Mouse (Mus musculus): ENCODE measurements around the gene Trim62. TPM values are rescaled to one million over a fixed set of nuclear protein-coding genes. Genes with fewer than 3 reads are reported as not detected.

The Trim62 gene
- polyA plus RNA-seq, 1 experiment = 2.9 TPM

DNA sequence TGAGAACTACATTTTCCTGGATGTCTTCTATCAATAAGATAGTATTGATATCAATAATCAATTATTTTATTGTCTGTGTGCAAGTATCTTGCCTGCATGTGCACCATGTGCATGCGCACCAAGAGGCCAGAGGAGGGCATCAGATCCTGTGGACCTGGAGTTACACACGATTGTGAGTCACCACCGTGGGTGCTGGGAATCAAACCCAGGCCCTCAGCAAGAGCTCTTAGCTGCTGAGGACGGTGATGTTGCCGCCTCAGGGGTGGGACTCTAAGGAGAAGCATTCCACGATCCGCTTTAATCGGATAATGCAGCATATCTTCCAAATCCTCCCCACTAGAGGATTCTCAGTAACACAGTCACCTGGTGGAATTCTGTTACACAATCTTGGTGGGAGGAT, 2.2 kb downstream of the Trim62 start:
- no peak for DNase-seq (ENCODE audit: low read depth)

DNA sequence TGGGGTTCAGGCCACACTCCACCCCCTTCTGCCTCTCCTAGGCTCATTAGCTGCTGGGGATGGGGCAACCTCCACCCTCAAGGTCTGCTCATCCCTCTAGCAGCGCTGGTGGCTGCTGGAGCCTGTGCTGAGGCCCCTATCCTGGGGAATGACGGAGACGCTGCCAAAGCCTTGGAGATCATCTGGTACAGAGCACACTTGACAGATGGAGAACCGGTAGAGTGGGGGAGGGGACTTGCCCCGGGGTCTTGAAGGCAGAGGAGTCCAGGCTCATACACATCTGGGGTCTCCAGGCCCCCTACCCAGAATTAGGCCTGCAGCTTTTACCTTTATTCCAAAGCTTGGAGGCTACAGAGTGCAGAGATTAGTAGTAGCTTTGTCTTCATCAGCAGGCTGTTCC, 3.2 kb downstream of the Trim62 start:
- DNase-seq (ENCODE audit: low read depth) = no peak

- DNase-seq (ENCODE audit: low read depth) = no peak
Observed at GRCm38 (mm10) chr4:128887026-128887425, 3.6 kb downstream of the Trim62 start.

- DNase-seq (ENCODE audit: low read depth) = no peak
Observed at GRCm38 (mm10) chr4:128887641-128888091, 4.3 kb downstream of the Trim62 start.

DNA sequence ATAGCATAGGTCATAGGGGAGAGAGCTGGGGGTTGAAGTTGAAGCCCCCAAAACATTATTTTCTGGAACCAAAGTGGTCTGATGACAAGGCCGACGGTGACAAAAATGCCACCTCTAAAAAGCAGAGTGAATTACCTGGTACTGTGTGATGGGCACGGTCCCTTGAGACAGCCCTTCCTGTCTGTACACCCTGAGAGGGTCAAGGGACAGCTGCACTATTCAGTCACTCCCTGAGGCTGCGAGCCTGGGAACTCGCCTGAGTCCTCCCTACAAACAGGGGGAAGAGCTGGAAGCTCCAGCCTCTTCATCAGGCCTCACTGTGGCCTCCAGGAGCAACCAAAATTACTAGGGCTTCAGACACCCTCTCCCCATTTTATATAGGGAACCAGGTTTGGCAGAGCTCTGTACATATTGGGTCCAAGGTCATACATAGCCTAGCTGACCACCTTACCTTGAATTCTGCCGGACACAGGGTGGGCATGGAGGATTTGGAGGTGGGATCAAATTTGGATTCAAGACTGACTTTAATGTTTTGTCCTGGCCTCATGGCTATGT, 5.1 kb downstream of the Trim62 start:
- no peak for DNase-seq (ENCODE audit: low read depth)

- DNase-seq (ENCODE audit: low read depth) = no peak
Observed at GRCm38 (mm10) chr4:128889752-128890630, 6.6 kb downstream of the Trim62 start.

DNA sequence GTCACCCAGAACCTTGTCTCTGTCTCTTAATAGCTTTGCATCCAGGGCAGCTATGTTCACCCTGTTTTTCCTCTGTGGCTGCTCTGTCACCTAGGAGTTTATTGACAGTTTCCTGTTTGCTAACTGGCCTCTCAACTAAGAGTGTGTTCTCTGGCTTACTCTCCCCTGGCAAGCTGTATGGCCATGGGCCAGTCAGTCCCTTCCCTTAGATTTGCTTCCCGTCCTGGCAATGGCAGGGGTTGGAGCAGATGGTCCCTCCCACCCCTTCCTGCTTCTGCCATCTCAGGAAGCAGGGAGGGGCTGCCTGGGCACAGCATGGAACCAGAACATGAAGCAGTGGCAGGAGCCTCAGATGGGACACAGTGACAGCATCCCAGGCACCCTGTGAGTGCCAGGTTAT, 7.8 kb downstream of the Trim62 start:
- no peak for DNase-seq (ENCODE audit: low read depth)

DNA sequence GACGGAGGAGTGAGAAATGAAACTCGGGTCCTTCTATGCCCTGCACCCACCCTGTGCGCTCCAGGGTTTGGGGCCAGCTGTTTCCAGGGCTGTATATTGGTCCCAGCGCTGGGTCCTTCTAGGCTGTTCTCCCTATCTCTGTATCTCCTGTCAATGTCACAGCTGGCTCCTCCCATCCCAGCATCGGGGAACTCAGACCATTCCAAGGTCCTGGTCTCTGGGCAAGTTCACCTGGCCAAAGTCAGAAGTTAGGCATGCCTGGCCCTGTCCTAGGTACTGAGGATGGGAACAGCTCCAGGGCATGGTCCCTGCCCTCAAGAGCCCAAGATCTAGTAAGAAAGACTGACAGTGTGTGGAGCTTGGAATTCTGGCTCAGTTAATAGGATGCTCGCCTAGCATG, 8.4 kb downstream of the Trim62 start:
- no peak for DNase-seq (ENCODE audit: low read depth)

DNA sequence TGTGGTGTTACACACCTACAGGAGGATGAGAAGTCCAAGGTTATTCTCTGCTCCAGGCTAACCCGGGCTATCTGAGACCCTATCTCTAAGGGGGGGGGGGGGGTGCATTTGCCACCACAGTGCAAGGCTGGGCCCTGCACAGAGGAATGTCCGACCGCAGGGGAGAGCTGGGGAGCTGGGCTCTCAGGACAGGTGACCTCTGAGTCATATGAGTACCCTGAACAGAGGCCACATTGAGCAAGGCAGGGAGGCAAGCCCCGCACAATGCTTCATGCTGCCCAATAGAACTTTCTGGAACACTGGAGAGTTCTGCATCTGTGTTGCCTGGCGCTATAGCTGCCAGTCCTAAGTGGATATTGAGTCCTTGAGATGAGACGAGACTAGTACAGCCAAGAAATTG, 8.8 kb downstream of the Trim62 start:
- no peak for DNase-seq (ENCODE audit: low read depth)

GRCm38 (mm10) chr4:128894112-128894511, 10.7 kb downstream of the Trim62 start:
- no peak for DNase-seq (ENCODE audit: low read depth)

- DNase-seq (ENCODE audit: low read depth) = no peak
Observed at GRCm38 (mm10) chr4:128895841-128896240, 12.5 kb downstream of the Trim62 start.

DNA sequence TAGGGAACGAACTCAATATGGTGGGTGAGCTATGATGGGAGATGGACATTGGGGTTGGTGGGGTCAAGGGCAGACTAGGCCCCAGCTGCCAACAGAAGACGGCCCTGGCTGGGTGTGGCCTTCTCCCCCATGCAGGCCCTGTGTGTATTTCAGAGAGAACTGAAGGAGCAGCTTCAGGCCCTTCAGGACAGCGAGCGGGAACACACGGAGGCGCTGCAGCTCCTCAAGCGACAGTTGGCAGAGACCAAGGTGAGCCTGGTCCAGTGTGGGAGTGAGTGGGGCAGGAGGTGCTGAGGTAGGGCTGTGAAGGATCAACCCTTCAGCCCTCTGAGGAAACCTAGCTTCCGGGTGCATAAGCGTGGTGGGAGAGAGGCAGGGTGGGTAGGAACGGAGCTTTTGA, 13.3 kb downstream of the Trim62 start:
- no peak for DNase-seq (ENCODE audit: low read depth)

DNA sequence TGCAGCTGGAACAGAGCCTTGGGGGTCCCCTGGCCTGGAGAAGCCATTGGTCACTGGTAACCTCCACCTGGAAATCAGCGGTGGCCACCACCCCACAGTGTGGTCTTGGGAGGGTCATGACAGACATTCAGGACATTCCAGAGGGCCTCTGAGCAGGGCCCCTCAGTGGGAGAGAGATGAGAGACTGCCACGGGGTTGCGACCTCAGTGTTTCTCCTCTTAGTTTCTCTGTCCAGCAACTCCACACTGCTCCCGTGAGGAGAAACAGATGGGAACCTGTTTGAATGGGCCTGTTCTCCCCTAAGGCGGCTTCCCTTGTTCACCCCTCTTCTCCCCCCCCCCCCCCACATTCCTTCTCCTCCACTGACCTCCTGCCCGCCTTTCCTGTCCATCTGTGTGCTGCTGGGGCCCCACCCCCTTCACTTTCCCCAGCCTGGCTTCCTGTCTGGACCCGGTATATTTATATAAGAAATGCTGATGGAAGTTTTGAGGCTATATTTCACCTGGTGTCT, 14.6 kb downstream of the Trim62 start:
- DNase-seq (ENCODE audit: low read depth) = no peak

- no peak for DNase-seq (ENCODE audit: low read depth)
Observed at GRCm38 (mm10) chr4:128899332-128899731, 16.0 kb downstream of the Trim62 start.

DNA sequence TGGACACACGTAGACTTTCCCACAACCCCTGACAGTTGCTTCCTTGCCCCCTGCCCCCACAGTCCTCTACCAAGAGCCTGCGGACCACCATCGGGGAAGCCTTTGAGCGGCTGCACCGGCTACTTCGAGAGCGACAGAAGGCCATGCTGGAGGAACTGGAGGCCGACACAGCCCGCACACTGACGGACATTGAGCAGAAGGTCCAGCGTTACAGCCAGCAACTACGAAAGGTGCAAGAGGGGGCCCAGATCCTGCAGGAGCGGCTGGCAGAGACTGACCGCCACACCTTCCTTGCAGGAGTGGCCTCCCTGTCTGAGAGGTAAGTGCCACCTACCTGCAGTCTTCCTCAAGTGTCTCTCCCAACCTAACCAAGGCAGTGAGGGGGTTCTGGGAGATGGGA, 17.1 kb downstream of the Trim62 start:
- DNase-seq (ENCODE audit: low read depth) = no peak

DNA sequence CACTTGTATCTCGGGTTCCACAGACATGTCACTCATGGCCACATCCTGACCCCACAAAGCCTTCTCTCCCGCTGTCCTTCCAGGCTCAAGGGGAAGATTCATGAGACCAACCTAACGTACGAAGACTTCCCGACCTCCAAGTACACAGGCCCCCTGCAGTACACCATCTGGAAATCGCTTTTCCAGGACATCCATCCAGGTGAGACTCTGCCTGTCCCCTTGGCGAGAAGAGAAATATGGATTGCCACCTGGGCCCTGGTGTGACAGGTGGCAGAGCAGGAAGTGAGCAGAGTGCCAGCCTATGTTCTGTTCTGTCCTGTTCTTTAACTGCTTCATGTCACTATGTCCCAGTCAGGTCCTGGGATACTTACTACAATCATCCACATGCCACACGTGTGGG, 19.0 kb downstream of the Trim62 start:
- DNase-seq (ENCODE audit: low read depth) = no peak

GRCm38 (mm10) chr4:128904035-128904800, 20.8 kb downstream of the Trim62 start:
- DNase-seq (ENCODE audit: low read depth) = no peak

GRCm38 (mm10) chr4:128905251-128905650, 21.9 kb downstream of the Trim62 start:
- no peak for DNase-seq (ENCODE audit: low read depth)

- no peak for DNase-seq (ENCODE audit: low read depth)
Observed at GRCm38 (mm10) chr4:128906757-128907156, 23.4 kb downstream of the Trim62 start.

GRCm38 (mm10) chr4:128907238-128907968, 24.0 kb downstream of the Trim62 start:
- peak; percentile 41 for DNase-seq (ENCODE audit: low read depth)

DNA sequence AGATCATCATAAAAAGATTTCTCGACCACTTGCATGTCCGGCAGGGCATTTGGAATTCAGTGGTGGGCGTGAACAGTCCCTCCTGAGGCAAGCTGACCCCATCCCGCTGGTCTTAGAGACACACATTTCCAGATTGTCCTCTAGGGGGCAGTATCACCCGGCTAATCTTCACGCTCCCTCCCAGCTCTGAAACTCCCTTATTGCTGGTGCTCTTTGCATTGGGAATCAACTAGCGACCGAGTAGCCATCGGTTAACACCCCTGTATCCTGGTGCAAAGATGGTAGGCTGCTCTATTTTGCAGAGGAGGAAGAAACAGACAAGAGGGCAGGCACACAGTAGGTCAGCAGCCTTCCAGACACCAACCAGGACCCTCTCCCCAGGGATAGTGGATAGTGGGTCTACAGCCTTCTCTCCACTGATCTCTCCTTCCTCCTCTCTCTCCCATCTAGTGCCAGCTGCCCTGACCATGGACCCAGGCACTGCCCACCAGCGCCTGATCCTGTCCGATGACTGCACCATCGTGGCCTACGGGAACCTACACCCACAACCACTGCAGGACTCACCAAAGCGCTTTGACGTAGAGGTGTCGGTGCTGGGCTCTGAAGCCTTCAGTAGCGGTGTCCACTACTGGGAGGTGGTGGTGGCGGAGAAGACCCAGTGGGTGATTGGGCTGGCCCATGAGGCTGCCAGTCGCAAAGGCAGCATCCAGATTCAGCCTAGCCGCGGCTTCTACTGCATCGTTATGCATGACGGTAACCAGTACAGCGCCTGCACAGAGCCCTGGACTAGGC, 25.4 kb downstream of the Trim62 start:
- DNase-seq (ENCODE audit: low read depth) = no peak

Measured in gonadal fat pad, adult 2 months (tissue).